Mouse (Mus musculus) frontal cortex, adult 2 months (tissue): Measurements from ENCODE around the gene Rptor. TPM values are rescaled to one million over a fixed set of nuclear protein-coding genes. Genes with fewer than 3 reads are reported as not detected.

Experiments used
- DNase-seq, 2 experiments: peaks; one replicate each; pipeline ENCODE4 v3.0.0; 2022; ENCODE audit warnings: low spot score in 1 of 2; ENCODE audit errors: extremely low spot score in 1 of 2
- polyA plus RNA-seq: library from polyadenylated mRNA; depleted of rRNA; stranded (reverse); fragments of >200 nt; gene quantifications from 2 replicates; pipeline ENCODE4 v1.2.3, GENCODE M21; 2012

The Rptor gene
- polyA plus RNA-seq, 1 experiment: 38.6 TPM

- no peak for DNase-seq
Observed at GRCm38 (mm10) chr11:119918521-119918920, 315.8 kb downstream of the Rptor start.

DNA sequence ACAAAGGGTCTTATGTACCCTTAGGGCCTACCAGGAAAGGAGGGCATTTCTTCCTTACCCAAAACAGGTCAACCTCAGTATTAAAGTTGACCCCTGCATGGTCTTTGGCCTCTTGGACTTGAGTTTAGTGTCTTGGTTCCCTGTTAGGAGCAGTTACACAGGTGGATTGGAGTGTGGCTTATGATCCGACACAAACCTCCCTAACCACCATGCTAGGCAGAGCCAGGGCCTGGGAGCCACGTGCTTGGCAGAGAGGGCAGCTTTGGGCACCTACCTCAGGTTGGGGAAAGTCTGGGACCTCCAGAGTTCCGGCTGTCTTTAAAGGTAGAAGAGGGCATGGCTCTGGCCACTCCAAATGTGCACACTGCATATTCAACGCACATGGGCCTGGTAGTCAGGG, 316.7 kb downstream of the Rptor start:
- no peak for DNase-seq

DNA sequence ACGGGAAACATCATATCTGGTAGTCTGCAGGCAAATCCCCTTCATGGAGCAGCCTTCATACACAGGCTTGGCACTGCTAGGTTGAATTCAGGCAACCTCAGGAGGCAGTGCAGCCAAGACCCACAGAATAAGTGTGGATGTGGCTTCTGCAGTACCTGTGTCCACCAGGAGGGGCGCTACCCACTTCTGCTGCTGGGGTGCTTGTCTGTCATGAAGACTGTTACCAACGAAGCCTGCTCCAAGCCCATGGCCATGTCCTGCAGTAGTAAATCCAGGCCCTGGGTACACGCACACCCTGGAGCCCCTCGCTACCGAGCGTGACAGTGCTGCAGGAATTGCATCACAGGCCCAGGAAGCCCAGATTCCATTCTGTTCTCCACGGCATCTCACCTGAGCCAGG, 317.2 kb downstream of the Rptor start:
- DNase-seq: peak in 1 of 2 experiments; percentile 86

DNA sequence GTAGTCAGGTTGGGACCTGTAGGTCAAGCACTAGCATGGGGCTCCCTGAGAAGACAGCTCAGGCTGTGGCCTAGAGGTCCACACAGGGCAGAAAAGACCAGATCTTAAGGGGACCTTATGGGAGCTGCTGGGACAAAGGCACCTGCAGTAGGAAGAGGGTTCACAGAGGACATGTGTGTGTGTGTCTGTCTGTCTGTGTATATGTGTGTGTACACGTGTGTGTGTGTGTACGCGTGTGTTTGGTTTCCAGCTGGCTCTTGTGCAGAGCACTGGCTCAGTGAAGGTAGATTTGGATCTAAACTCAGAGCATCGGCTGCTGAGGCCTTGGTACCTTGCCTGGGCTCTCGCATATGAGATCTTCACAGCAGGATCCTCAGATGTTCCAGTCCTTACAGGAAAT, 318.0 kb downstream of the Rptor start:
- DNase-seq: no peak

- no peak for DNase-seq
Observed at GRCm38 (mm10) chr11:119925176-119925575, 322.5 kb downstream of the Rptor start.

DNA sequence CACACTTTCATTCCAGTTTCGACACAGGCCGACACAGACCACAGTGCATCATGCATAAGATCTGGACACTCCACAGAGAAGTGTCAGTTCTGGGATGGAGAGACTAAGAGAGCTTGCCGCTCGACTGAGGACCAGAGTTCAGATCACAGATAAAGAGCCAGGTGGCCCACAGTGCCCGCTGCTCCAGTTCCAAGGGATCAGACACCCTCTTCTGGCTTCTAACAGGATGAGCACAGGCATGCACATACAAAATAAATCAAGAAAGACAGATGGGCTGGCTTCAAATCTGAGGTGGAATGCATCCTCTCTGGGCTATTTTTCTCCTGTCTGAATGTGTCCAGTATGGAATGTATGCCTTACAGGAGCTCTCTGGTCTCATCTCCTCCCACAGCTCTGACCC, 324.1 kb downstream of the Rptor start:
- DNase-seq: no peak

DNA sequence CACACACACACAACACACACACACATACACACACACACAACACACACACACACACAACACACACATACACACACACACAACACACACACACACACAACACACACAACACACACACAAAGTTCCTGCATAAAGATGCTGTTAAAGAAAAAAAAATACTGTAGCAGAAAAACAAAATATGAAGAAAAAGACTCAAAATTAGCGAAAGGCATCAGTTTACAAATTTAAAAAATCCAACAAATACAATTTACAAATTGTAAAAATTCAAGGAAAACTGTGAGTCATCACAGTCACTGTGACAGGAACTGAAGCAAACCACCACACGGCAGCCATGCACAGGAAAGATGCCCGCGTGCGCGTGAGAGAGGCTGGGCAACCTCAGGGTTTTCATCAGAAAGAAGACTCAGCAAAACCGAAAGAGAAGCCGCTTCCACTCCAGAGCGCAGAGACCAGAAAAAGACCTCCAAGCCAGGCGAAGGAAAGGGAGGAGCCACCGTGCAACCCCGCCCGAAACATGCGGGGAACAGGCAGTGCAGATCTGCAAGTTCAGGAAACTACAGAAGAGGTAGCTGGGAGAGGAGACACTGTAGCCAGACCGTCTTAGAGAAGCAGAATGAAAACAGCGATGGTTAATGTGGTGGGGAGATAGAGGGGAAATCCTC, 325.4 kb downstream of the Rptor start:
- DNase-seq: peak in 1 of 2 experiments; percentile 66

- no peak for DNase-seq
Observed at GRCm38 (mm10) chr11:119929603-119930265, 327.0 kb downstream of the Rptor start.

- no peak for DNase-seq
Observed at GRCm38 (mm10) chr11:119931809-119932208, 329.1 kb downstream of the Rptor start.

DNA sequence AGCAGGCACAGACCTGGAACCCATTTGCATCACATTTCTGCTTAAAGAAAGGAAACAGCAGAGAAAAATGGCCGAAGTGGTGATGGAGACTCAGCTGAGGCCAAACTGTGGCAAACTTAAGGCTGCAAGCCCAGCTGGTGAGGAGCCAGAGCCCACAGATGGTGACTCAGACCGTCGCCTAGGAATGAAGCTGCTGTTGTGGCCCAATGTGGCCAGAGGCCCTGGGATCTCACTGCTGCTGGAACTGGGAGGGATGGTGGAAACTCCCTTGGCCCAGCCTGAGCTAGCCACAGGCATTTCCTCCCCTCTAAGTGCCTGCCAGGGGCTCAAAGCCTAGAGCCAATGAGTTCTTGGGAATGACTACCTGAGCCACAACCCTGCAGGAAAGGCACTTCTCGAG, 330.4 kb downstream of the Rptor start:
- no peak for DNase-seq

DNA sequence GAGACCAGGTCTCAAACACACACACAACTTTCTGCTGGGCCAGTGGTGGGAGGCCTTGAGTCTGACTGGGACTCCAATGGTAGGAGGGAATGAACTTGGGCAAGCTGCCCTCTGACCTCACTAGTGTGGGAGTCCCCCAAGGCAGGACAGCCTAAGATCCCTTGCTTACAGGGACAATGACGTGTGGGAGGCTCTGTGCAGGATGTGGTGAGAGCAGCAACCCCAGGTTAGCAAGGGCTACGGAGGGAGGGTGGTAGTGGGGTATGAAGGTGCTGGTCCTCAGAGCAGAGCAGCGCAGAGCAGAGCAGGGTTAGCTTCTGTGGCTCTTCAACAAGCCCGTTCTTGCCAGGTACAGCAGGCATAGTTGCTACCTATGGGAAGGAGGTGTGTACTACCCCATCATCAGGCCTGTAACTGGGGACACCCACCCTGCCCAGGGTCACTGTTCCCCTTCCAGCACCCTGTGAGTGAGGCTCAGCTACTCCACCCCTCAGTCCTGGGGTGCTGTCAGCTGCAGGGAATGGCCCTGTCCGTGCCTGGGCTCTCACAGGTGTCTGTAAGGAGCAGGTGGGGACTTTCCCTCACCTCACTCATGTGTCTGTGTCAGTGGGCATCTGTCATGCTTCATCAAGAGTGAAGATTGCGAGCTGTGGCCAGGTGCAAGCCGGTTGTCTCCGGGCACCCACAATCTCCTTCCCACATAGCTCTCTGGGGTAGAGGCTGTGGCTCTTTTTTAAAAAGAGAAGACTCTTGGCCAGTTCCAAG, 331.3 kb downstream of the Rptor start:
- no peak for DNase-seq

DNA sequence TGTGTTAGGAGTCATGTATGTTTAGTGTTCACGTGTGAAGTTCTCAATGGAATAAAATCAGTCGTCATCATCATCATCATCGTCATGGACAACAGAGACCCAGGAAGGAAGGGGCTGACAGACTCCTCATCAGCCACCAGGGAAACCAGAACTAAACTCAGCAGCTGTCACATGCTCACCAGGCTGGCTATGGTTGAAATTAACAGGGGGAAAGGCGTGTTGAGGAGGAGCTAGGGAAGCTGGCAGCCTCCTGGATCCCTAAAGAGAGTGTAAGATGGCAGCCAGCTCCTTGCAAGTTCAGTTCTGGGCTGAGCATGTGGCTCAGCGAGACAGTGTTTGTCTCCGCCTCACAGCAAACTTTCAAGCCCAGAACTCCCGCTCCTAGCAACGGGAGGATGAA, 332.1 kb downstream of the Rptor start:
- DNase-seq: no peak

DNA sequence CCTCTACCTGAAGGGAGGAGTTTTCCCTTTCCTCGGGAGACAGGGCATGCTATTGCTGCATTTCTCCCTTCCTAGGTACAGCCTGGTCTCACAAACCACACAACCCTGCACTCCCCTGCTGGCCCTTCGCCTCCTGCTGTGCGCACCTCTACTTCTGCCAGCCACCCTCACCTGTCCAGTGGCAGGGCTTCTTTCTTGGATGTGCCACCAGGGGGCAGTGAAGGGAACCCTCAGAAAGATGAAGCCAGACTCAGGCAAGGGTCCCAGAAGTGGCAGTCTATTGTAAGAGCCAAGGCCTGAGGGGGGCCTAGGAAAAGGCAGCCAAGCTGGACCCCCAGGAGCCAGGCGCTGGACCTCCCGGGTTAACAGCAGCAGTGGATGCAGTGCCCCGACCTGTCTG, 332.8 kb downstream of the Rptor start:
- DNase-seq: peak in 1 of 2 experiments; percentile 86

GRCm38 (mm10) chr11:119936456-119936855, 333.8 kb downstream of the Rptor start:
- no peak for DNase-seq

DNA sequence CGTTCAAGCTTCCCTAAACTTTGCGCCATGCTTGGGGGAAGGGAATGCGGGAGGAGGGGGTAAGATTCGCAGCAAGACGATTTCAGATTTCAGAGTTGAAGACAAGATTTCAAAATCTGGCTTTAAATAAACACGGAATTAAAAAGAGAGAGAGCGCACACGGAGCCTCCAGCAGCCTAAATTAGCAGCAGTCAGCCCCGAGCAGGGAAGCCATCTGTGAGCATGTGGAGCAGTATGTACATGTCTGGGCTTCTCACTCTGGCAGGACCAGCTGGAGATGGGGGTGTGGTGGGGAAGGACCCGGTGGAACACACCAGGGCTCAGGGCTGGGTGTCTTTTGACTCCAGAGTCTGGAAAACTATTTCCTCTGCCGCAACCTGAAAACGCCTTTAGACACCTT, 334.5 kb downstream of the Rptor start:
- DNase-seq: peak; percentile 83 to 85

- DNase-seq: peak; percentile 53 to 79
Observed at GRCm38 (mm10) chr11:119937772-119938502, 335.2 kb downstream of the Rptor start.

GRCm38 (mm10) chr11:119939073-119939710, 336.5 kb downstream of the Rptor start:
- no peak for DNase-seq

- DNase-seq: no peak
Observed at GRCm38 (mm10) chr11:119939711-119940106, 337.0 kb downstream of the Rptor start.

- peak; percentile 60 to 66 for DNase-seq
Observed at GRCm38 (mm10) chr11:119940142-119940541, 337.4 kb downstream of the Rptor start.

- DNase-seq: no peak
Observed at GRCm38 (mm10) chr11:119941794-119942193, 339.1 kb downstream of the Rptor start.
